Mouse (Mus musculus): ENCODE data around the gene Tppp3. TPM values are rescaled to one million over a fixed set of nuclear protein-coding genes. Genes with fewer than 3 reads are reported as not detected.
A peak's percentile ranks its signal among the peaks of the same experiment; 100 is the strongest.

Tppp3 gene
- polyA plus RNA-seq, 1 experiment from 2014 or later = 12.3 TPM

DNA sequence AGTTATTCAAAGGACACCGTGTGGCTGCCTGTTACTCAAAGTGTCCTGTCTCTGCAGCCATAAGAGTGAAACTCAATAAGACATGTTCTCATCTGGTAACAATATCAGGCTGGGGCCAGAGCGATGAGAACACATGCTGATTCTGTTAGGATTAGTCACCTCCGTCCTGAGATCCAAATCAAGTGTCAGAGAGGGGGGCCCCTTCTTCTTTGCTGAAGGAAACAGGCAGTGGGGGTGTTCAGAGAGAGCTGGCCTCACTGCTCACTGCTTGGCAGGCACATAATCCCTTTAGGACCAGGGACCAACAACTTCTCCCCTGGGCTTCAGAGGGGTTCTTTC lies 12.7 kb upstream of the Tppp3 start:
- Histone ChIP-seq H3K9ac (no peak overlapping the region), H3K27ac (replicated peaks) (no peak overlapping the region), H3K4me2 (no peak overlapping the region), H3K27me3 (replicated peaks) (no peaks in the 10 kb centered on the region), H3K9me3 (no peaks in the 10 kb centered on the region), H3K4me3 (no peak overlapping the region), H3K36me3 (peaks cover 16% of the 10 kb centered on the region), H3K4me1 (peaks cover 20% of the 10 kb centered on the region)
- ATAC-seq (ENCODE audit: extremely low read depth, insufficient number of reproducible peaks, low FRiP score, low TSS enrichment) = no peak
- WGBS = 53% methylated on average over 3 of the region's 3 CpGs

DNA sequence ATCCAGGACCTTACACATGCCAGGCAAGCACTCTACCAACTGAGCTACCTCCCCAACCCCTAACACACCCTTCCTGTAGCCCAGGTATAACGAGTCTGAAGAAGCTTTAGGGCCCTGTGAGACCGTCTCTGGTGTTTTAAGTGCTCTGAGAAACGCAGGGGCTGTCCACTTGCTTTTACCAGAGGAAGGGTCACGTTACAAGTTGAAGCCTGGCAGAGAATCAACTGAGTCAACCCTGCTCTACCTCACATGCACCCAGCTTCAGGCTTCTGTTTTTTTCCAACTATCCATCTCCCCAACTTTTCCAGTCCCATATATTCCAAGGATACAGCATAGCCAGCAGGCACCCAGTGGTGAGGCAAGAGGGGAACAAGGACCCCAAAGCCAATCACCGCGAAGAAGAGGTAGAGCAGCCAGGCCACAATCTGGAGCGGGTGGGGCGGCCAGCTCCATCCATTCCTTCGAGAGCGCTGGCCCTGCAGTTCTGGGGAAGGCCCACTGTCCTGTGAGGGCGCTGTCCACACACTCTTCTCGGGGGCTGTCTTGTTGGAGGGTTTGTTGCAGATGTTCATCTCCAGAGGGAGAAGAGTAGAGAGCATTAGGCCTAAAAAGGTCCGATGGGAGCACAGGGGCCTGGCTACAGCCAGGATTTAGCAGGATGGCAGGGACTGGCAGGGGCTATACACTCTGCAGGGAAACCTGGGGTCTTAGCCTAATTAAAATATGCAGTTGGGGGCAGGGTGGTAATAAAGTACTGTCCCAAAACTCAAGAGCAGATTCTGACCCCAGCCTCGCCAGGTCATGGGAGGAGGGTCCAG lies 12.1 kb upstream of the Tppp3 start:
- no peak for ATAC-seq (ENCODE audit: extremely low read depth, insufficient number of reproducible peaks, low FRiP score, low TSS enrichment)
- no peak overlapping the region for H3K4me2 ChIP-seq
- no peak overlapping the region for H3K27ac ChIP-seq (replicated peaks)

DNA sequence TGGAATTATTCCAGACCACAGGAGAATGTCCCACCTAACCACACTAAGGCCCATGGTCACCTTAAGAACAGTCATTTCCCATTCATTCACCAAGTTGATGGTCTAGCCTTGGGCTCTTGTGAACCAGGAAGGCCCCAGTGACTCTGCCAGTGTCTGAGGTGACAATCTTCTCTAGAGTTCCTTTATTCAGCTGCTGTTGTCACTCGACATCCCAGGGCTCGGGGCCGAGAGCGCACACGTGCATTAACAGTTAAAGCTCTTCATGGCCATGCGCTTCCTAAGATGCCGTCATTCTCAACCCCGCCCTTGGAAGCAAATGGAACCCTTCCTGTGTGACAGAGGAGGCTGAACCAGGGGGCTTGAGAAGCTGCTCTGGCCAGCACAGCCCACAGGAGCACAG lies 10.8 kb upstream of the Tppp3 start:
- peaks cover 20% of the 10 kb centered on the region for H3K36me3 ChIP-seq
- H3K27ac ChIP-seq (replicated peaks) = no peak overlapping the region
- no peak overlapping the region for H3K9ac ChIP-seq
- H3K27me3 ChIP-seq (replicated peaks) = no peaks in the 10 kb centered on the region
- H3K4me2 ChIP-seq = no peak overlapping the region
- H3K9me3 ChIP-seq = no peaks in the 10 kb centered on the region
- WGBS = 73% methylated on average over 8 of the region's 8 CpGs
- H3K4me3 ChIP-seq = no peak overlapping the region
- ATAC-seq (ENCODE audit: extremely low read depth, insufficient number of reproducible peaks, low FRiP score, low TSS enrichment) = no peak
- peaks cover 36% of the 10 kb centered on the region for H3K4me1 ChIP-seq

More for the DNA sequence above, 12.1 kb upstream of the Tppp3 start:
- WGBS = 37% methylated on average over 14 of the region's 14 CpGs
- no peaks in the 10 kb centered on the region for H3K9me3 ChIP-seq
- H3K9ac ChIP-seq = no peak overlapping the region
- no peak overlapping the region for H3K4me3 ChIP-seq
- H3K4me1 ChIP-seq = peaks cover 23% of the 10 kb centered on the region
- no peaks in the 10 kb centered on the region for H3K27me3 ChIP-seq (replicated peaks)
- H3K36me3 ChIP-seq = peaks cover 19% of the 10 kb centered on the region

DNA sequence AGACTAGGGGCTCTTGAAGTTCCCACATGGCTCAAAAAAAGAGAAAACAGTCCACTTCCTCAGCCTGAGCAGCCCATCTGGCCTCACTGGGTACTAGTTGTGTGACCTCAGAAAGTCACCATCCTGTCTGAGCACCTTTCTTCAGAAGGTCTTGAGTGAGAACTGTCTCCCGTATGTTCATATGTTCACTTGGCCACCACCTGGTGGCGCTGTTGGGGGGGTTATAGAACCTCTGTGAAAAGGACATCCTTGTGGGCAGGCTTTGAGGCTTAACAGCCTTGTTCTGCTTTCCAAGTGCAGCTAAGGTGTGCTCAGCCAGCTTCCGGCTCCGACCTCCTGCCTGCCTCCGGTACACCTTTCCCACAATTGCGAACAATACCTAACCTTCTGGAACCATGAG lies 10.1 kb upstream of the Tppp3 start:
- H3K4me3 ChIP-seq = no peak overlapping the region
- H3K9me3 ChIP-seq = no peaks in the 10 kb centered on the region
- WGBS = 76% methylated on average over 6 of the region's 6 CpGs
- H3K4me1 ChIP-seq = peaks cover 42% of the 10 kb centered on the region
- H3K27me3 ChIP-seq (replicated peaks) = no peaks in the 10 kb centered on the region
- no peak for ATAC-seq (ENCODE audit: extremely low read depth, insufficient number of reproducible peaks, low FRiP score, low TSS enrichment)
- peaks cover 20% of the 10 kb centered on the region for H3K36me3 ChIP-seq
- H3K9ac ChIP-seq = peak overlapping the region; percentile 50; the same call in 1 of the 2 replicates
- H3K27ac ChIP-seq (replicated peaks) = peak overlapping the region; percentile 67
- H3K4me2 ChIP-seq = no peak overlapping the region

DNA sequence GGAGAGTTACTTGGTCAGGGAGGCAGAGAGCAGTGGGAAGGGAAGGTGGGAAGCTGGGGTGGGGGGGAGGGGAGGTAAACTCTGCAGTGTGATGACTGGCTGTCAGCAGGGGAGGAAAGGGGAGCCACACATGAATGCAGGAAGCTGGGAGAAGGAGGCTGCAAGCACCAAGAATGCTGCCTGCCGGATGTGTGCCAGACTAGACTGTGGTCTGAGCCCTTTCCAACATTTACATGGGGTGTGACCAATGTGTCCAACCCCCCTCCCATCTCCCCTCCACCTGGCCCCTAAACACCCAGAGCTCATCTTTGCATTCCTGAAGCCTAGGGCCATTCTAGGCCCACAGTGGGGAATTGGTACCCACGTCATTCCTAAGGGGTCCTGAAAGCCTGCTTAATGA lies 9.7 kb upstream of the Tppp3 start:
- no peak for ATAC-seq (ENCODE audit: extremely low read depth, insufficient number of reproducible peaks, low FRiP score, low TSS enrichment)
- H3K27me3 ChIP-seq (replicated peaks) = peaks cover 3% of the 10 kb centered on the region; the same call in 1 of the 2 replicates
- H3K36me3 ChIP-seq = peaks cover 21% of the 10 kb centered on the region
- peaks cover 42% of the 10 kb centered on the region for H3K4me1 ChIP-seq
- H3K9ac ChIP-seq = peak overlapping the region; percentile 50; the same call in 1 of the 2 replicates
- peak overlapping the region; percentile 67 for H3K27ac ChIP-seq (replicated peaks)
- WGBS = 23% methylated on average over 2 of the region's 2 CpGs
- no peak overlapping the region for H3K4me3 ChIP-seq
- no peaks in the 10 kb centered on the region for H3K9me3 ChIP-seq
- H3K4me2 ChIP-seq = no peak overlapping the region

DNA sequence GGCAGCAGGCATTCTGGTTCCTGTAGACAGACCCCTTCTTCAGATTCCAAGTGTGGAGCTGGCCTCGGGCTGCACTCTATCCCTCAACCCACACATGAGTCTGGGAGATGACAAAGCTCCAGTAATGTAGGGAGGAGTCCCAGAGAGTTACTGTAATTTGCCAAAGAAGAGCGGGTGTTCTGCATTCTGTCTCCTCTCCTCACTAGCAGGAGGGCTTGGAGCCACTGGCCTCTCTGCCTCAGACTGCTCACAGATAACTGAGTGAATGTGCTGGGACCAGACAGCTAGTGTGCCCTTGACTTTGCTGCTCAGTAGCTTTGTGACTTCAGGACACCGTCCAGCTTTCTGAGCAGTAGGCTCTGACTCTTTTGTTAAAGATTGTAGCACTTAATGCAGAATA lies 6.5 kb upstream of the Tppp3 start:
- 31% methylated on average over 3 of the region's 3 CpGs for WGBS
- peak overlapping the region; percentile 34 for H3K27ac ChIP-seq (replicated peaks)
- ATAC-seq (ENCODE audit: extremely low read depth, insufficient number of reproducible peaks, low FRiP score, low TSS enrichment) = no peak
- H3K4me2 ChIP-seq = no peak overlapping the region
- no peak overlapping the region for H3K4me3 ChIP-seq
- H3K9ac ChIP-seq = no peak overlapping the region
- H3K4me1 ChIP-seq = peaks cover 65% of the 10 kb centered on the region
- H3K9me3 ChIP-seq = no peaks in the 10 kb centered on the region
- peaks cover 23% of the 10 kb centered on the region for H3K36me3 ChIP-seq
- H3K27me3 ChIP-seq (replicated peaks) = peaks cover 22% of the 10 kb centered on the region

DNA sequence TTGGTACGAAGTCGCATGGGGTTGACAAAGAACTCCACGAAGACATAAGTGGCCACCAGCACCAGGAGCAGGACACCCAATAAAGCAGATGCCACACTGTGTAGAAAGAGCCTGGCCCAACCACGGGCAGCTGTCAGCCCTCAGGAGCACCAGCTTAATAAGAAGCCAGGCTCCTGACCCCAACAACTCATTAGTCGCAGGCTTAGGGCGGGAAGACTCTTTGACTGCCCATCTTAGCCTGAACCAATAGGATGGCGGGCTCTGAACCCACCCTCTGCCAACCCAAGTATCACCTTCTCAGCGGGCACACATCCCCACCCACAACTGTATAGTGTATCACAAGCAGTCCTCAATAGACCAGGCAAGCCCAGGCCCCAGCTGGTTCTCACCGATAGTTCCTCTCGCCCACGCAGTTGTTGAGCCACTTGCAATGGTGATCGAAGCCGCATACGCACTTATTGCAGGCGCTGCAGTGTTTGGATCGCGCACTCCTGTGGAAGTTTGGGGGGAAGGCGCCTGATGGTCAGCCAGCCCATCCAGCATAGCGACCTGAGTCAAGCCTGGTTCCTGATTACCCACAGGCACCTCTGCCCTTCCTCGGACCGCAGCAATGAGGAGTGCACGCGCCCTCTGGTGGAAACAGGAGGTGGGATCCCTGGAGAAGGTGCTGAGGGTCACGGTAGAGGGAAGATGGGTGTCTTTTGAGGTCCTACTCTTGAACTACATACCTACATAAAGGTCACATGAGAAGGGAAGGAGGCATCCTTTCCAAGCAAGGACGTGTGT lies 5.5 kb upstream of the Tppp3 start:
- 0 out of 2 replicates have a peak overlapping the region, but pooled peaks have one; percentile 19 for H3K4me2 ChIP-seq

DNA sequence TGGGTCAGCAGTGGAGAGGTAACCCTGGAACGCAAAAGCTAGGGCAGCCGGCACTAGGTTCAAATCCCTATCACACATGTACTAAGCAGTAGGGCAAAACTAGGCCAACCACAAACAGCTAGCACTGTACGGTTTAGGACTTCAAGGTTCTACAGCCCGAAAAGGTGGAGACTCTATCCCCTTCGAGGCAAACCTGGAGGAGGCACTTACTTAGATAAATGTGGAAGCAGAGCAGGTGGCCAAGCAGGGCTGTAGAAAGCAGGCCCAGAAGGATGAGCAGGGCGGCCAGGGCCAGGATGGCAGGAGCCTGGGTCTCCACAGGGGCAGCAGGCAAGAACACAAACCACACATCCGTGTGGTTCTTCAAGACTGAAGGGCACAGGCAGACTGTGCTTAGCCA lies 4.8 kb upstream of the Tppp3 start:
- Histone ChIP-seq H3K4me3 (no peak overlapping the region), H3K27ac (replicated peaks) (no peak overlapping the region), H3K4me1 (peaks cover 74% of the 10 kb centered on the region), H3K9me3 (no peaks in the 10 kb centered on the region), H3K36me3 (peaks cover 14% of the 10 kb centered on the region), H3K9ac (no peak overlapping the region), H3K4me2 (no peak overlapping the region), H3K27me3 (replicated peaks) (peaks cover 33% of the 10 kb centered on the region)
- WGBS = 79% methylated on average over 7 of the region's 7 CpGs
- no peak for ATAC-seq (ENCODE audit: extremely low read depth, insufficient number of reproducible peaks, low FRiP score, low TSS enrichment)

More for the DNA sequence above, 5.5 kb upstream of the Tppp3 start:
- peaks cover 75% of the 10 kb centered on the region for H3K4me1 ChIP-seq
- H3K4me3 ChIP-seq = no peak overlapping the region
- peaks cover 32% of the 10 kb centered on the region for H3K27me3 ChIP-seq (replicated peaks)
- peaks cover 18% of the 10 kb centered on the region for H3K36me3 ChIP-seq
- no peak for ATAC-seq (ENCODE audit: extremely low read depth, insufficient number of reproducible peaks, low FRiP score, low TSS enrichment)
- H3K9me3 ChIP-seq = no peaks in the 10 kb centered on the region
- 43% methylated on average over 25 of the region's 25 CpGs for WGBS
- peak overlapping the region; percentile 34; the same call in 1 of the 2 replicates for H3K27ac ChIP-seq (replicated peaks)
- H3K9ac ChIP-seq = peak overlapping the region; percentile 41; the same call in 1 of the 2 replicates

DNA sequence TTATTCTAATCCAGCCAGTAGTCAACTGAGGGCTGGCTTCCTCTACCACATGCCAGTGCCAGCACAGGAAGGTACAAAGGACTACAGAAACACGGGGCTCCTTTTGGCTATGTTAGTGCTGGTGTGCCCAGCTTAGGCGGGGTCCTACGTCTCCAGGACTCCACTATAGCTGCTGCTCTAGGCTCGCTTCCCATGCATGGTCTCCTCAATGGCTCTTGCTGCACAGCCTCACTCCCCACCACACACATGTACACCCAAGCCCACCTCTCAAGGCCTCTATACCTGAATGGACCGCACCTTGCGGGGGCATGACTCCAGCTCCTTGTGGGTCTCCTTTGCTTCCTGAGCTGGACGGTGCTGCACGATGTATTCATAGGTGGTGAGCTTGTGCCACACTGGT lies 4.4 kb upstream of the Tppp3 start:
- Histone ChIP-seq H3K9me3 (no peaks in the 10 kb centered on the region), H3K9ac (no peak overlapping the region), H3K27ac (replicated peaks) (no peak overlapping the region), H3K4me1 (peaks cover 73% of the 10 kb centered on the region), H3K4me2 (no peak overlapping the region), H3K4me3 (no peak overlapping the region), H3K36me3 (peaks cover 14% of the 10 kb centered on the region), H3K27me3 (replicated peaks) (peaks cover 33% of the 10 kb centered on the region)
- ATAC-seq (ENCODE audit: extremely low read depth, insufficient number of reproducible peaks, low FRiP score, low TSS enrichment) = no peak
- WGBS = 91% methylated on average over 8 of the region's 8 CpGs

DNA sequence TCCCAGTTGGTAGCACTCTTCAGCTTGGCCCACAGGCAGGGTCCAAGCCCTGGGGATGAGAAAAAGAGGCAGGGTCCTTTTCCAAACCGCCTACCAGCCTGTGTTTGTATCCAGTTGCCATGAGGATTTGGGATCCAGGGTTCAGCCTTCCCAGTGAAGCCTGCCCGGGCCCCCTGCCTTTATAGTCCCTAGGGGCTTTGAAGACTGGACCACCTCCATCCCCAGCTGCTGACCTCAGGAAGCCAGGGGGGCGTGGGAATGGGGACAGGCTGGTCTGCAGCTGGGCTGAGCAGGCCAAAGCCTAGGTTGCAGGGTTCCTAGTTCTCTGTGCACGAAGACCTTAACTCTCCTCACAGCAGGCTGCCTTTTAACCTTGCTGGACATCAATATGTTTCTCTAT lies 3.9 kb upstream of the Tppp3 start:
- Histone ChIP-seq H3K36me3 (peaks cover 14% of the 10 kb centered on the region), H3K27ac (replicated peaks) (no peak overlapping the region), H3K9me3 (no peaks in the 10 kb centered on the region), H3K4me2 (no peak overlapping the region), H3K27me3 (replicated peaks) (peaks cover 38% of the 10 kb centered on the region), H3K4me1 (peaks cover 73% of the 10 kb centered on the region), H3K4me3 (no peak overlapping the region), H3K9ac (peak overlapping the region; percentile 45)
- ATAC-seq (ENCODE audit: extremely low read depth, insufficient number of reproducible peaks, low FRiP score, low TSS enrichment) = no peak
- 68% methylated on average over 4 of the region's 4 CpGs for WGBS

DNA sequence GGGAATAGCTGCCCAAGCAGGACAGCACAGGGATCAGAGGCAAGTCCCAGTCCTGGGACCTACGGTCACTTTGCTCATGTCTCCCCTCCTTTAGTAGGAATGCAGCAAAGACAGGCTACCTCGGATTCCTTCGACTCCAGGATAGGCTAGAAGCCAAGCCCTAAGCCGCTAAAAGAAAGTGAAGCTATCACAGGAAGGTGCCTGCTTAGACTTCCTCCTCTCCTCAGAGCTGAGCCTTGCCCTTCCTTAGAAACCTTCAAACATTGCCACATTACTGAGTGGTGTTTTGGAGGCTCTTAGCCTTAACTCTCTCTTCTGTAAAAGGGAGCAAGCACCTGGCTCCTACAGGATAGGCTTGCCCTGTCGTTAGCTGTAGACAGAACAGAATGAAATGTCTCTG lies 3.4 kb upstream of the Tppp3 start:
- no peak for ATAC-seq (ENCODE audit: extremely low read depth, insufficient number of reproducible peaks, low FRiP score, low TSS enrichment)
- H3K36me3 ChIP-seq = peaks cover 14% of the 10 kb centered on the region
- no peak overlapping the region for H3K4me2 ChIP-seq
- peak overlapping the region; percentile 26; the same call in 1 of the 2 replicates for H3K27ac ChIP-seq (replicated peaks)
- peaks cover 75% of the 10 kb centered on the region for H3K4me1 ChIP-seq
- 18% methylated on average over 5 of the region's 5 CpGs for WGBS
- H3K27me3 ChIP-seq (replicated peaks) = peaks cover 42% of the 10 kb centered on the region
- H3K4me3 ChIP-seq = no peak overlapping the region
- peak overlapping the region; percentile 45 for H3K9ac ChIP-seq
- no peaks in the 10 kb centered on the region for H3K9me3 ChIP-seq
